Mouse (Mus musculus) thymus, postnatal 4 days (tissue): ENCODE data around the gene Nfe2l1.
"Not testable (repeated sequence)": the region's sequence is repeated elsewhere in the genome, so short reads cannot be mapped to it uniquely, and the experiment has no call there.

Experiments
- DNase-seq: peaks from one replicate; pipeline ENCODE4 v3.0.0; 2021

Nfe2l1 gene

DNA sequence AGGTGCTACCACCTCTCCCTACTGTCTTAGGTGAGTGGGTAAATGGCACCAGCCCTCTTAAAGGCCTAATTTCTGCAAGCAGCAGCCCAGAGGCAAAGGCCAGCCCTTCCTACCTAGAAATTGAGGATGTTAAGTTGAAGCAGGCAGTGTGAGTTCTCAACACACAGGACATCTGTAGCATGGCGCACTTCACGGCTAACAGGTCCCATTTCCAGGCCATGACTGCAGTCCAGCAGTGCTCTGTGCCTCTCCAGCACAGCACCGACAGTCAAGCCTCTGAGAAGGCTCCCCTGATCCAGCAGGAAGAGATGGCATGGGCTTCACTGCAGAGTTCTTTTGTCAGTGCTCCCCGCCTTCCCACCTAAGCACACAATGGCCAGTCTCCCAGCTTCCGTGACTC is 12.8 kb downstream of the Nfe2l1 start:
- no peak for DNase-seq

DNA sequence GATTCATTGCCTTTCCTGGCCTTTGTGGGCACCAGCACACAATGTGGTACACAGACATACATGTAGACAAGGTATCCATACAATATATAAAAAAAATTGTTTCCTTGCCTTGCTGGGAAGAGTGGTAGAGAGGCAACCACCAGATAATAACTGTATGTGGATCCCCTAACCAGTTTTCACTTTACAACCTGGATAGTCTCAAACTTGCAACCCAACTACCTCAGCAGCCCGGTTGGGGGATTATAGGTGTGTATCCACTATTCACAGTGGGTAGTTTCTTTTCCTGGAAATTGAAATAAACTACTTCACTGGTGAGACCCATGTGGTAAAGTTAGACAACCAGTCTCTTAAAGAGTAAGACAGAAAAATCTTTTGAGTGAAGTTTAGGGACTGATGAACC is 13.3 kb downstream of the Nfe2l1 start:
- no peak for DNase-seq

DNA sequence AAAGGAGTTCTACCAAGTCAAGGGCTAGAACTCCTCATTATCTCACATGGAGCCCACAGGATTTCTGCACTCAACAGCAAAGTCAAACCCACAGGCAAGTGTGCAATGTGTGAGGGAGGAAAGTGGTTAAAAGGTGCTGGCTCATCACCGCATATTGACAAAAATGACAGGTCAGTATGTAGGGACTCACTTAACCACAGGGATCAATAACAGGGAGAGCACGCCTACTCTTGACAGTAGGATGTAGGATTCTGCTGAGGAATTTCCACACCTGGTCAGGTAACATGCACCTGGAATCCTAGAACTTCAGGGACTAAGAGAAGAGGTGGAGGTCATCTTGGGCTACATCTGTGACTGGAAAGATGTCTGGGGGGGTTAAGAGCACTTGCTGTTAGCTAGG is 13.9 kb downstream of the Nfe2l1 start:
- DNase-seq, result no peak

DNA sequence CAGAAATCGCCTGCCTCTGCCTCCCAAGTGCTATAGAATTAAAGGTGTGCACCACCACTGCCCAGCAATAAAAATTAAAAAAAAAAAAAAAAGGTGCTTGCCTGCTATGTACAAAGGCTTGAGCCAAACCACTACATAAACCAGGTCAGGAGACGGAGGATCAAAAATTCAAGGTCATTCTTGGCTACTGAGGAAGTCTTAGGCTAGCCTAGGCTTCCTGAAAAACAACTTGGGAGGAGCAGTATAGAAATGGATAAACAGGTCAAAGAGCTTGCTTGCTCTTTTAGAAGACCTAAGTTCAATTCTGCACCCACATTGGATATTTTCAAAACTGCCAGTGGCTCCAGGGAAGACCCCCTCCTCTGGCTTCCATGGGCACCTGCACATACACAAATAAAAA is 15.3 kb downstream of the Nfe2l1 start:
- no peak for DNase-seq

DNA sequence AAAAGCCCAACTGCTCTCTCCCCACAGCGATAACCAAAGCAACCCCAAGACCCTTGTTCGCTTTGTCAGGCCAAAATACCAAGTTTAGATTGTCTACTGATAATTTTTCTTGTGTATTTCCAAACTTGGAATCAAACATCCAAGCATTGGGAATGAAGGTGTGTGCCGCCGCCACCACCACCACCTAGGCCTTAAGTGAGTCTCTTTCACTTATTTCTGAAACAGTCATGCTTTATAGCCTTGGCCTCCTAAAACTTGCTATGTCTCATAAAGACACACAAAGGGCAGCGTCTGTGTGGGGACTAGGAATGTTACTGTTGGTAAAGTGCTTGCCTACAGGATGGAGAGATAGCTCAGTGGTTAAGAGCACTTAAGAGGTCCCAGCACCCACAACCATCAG is 15.8 kb downstream of the Nfe2l1 start:
- DNase-seq, result no peak

DNA sequence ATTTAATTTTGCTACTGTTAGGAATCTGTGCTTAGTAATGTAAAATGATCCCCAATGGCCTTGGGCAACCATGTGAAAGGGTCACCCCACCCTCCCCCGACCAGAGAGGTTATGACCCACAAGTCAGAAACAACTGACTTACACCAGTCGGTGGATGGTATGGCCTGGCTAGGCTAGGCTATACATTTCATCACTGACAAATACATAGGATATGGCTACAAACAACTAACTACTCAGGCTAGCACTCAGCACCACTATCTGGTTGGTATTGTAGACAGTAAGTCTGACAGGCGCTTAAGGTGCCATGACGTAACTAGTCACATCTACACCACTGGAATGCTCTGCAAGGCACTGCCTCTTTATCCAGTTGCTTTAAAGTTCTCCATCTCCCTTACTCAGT is 16.3 kb downstream of the Nfe2l1 start:
- DNase-seq, result no peak

DNA sequence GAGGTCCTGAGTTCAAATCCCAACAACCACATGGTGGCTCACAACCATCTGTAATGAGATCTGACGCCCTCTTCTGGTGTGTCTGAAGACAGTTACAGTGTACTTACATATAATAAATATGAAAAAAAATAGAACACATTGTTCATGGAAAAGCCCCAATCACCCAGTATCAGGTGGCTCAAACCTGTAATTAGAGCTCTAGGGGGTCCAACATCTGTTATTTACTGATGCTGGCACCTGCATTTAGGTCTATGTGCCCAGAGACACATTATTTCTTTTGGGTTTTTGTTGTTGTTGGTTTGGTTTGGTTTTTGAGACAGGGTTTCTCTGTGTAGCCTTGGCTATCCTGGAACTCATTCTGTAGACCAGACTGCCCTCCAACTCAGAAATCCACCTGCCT is 18.6 kb downstream of the Nfe2l1 start:
- DNase-seq, result not testable (repeated sequence)

DNA sequence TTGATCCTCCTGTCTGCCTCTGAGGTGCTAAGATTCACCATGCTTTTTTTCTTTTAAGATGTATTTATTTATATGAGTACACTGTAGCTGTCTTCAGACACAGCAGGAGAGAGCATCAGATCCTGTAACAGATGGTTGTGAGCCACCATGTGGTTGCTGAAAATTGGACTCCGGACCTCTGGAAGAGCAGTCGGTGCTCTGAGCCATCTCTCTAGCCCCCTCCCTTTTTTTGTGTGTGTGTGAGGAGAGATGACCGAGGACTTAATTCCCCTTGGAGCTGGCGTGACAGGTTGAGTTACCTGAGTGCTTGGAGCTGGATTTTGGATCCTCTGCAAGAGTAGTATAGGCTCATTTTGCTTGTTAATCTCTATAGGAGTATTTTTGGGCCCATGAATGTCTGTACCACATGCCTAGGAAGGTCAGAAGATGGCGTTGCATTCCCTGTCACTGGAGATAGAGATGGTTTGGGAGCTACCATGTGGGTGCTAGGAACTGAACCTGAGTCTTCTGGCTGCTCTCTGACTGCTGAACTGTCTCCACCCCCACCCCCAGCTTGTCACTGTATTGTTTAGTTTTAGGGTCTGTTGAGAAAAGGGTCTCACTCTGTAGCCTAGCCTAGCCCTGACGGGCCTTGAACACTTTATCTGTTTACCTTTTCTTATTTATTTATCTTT is 20.1 kb downstream of the Nfe2l1 start:
- DNase-seq, result no peak

DNA sequence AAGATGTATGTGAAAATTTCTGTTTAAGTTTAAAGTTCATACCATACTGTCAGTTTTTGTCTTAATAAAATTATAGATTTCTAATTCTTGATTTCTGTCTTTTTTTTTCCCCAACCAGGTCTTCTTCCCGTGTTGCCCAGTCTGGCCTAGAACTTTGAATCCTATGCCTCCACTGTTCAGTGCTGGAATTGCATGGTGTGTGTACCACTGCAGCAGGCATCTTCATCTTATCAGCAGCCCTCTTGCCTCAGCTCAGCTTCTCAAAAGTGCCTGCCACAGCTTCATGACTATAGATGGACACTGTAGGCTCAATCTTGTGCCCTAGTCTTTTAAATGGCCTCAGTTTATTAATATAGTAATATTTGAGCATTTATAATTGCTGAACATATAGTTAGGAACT is 21.7 kb downstream of the Nfe2l1 start:
- peak; percentile 22 for DNase-seq

DNA sequence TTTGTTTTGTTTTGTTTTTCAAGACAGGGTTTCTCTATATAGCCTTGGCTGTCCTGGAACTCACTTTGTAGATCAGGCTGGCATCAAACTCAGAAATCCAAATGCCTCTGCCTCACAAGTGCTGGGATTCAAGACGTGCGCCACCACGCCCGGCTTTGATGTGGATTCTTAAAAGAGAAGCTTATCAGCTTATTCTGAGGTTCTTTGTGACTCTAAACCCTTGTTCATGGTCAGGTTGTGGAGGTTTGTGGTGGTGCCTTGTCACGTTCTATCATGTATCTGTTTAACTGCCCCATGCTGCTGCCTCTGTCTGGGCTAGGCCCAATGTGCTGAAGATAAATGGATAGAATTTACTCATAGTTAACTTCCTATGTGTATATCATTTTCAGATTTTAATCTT is 24.2 kb downstream of the Nfe2l1 start:
- DNase-seq, result no peak

DNA sequence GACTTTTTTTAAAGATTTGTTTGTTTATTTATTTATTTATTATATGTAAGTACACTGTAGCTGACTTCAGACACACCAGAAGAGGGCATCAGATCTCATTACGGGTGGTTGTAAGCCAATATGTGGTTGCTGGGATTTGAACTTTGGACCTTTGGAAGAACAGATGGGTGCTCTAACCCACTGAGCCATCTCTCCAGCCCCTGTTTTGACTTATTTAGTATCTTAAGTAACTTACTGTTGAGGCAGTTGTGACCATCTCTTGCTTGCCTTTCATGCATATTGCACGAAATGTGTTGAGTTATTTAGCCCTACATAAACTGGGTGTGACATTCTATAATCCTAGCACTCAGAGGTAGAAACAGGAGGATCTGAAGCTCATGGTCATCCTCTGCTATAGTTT is 30.3 kb downstream of the Nfe2l1 start:
- no peak for DNase-seq

DNA sequence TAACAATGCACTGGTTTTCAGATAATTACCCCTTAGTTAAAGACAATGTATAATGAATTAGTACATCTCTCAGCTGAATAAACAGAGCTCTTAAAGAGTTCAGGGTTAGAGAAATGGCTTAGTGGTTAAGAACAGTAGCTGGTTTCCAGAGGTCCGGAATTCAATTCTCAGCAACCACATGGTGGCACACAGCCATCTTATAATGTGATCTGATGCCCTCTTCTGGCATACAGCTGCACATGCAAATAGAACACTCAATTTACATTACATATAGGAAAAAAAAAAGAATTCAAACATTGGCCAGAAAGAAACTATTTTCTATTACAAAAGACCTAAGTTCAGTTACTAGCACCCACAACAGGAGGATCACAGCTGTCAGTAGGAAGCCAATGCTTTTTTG is 33.2 kb downstream of the Nfe2l1 start:
- no peak for DNase-seq

DNA sequence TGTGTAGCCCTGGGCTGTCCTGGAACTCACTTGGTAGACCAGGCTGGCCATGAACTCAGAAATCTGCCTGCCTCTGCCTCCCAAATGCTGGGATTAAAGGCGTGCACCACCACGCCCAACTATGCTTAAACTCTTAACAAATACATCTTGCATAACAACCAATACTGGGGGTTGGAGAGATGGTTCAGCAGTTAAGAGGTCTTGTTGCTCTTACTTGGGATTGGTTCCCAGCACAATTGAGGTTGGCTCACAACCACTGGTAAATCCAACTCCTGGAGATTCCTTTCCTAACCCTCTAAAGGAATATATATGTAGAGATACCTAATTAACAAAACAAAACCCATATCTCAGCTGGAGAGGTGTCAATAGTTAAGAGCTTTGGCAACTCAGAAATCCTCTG is 33.7 kb downstream of the Nfe2l1 start:
- no peak for DNase-seq

DNA sequence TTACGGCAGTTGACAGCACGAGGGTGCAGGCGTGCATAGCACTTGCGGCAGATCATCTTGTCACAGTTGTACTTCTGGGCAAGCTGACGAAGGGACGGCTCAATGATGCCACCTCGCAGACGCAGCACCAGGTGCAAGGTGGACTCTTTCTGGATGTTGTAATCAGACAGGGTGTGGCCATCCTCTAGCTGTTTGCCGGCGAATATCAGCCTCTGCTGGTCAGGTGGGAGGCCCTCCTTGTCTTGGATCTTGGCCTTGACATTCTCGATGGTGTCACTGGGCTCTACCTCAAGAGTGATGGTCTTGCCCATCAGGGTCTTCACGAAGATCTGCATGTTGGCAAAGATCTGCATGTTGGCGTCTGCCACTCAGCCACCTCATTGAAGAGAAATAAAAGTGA is 34.3 kb downstream of the Nfe2l1 start:
- DNase-seq, result no peak

DNA sequence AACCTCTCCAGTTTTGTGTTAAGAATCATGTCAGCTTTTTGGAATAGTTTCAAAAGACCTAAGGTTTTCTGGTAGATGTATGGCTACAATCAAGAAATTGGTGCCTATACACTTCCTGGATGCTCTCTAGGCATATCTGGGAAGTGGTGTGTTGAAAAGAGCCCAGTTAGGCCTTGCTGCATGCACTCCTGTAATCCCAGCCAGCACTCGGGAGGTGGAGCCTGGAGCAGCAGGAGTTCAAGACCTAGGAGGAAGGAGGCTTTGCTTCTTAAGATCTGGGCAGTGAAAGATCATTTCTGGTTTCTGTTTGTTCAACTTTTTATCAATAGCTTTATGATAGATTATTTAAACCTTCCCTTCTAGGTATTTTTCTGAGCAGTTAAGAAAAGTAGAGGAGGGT is 39.1 kb downstream of the Nfe2l1 start:
- no peak for DNase-seq

DNA sequence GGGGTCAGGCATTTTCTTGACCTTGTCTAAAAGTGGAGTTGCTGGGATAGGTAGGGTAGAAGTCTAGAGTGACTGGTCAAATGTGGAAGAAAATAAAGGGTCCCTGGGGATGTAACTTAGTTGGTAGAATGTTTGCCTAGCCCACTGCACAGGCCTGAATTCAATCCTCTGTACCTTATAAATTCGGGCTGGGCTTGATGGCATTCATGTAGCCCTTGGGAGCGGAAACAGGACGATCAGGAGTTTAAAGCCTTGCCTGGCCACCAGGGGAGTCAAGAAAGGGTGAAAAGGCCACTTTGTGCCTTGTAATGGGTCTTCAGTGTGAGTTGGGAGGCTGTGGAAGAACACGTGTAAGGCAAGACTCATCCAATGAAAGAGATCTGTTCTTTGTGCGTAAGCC is 39.8 kb downstream of the Nfe2l1 start:
- no peak for DNase-seq

DNA sequence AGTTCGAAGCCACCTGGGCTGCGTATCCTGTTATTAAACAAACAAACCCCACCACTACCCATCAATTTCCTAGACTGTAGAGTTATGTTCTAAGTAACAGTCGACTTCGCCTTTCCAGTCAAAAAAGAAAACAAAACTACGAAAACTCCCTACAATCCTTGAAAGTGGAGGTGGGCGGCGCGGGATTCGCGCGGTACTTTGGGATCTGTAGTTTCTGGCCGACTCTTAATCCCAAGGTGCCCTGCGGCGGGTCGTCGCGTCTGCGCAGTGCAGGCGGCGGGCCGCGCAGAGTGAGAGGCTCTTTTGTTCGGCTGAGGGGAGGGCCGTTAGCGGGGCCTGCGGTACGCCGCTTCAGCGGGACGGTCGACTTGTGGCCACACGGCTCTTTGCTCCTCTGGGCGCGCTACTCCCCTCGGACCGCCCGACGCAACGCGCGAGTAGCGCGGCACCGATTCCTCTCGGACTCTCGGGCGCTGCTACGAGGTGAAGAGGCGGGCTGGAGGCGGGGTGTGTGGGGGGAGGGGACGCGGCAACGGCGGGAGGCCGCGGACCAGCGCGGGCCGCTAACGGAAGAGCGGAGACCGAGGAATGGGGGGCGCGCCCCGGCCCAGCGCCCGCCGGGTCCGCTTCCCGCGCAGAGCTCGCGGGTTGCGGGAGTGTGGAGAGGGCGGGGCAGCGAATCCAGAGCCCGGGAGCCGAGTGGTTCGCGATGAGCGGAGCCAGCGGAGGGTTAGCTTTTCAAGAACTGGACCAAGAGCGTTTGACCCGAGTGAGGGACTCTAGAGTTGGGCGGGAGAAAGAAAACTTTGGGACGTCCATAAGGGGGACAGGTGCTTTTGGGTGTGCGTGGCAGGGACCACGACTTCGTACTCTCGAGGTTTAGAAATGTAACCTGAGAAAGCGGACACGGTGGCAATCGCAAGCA is 40.6 kb downstream of the Nfe2l1 start, which contains the start of gene Cbx1:
Gene Cbx1, plus strand, starts transcription at position 257 of the 925 bp plus-strand sequence.
- DNase-seq, result peak; percentile 92

DNA sequence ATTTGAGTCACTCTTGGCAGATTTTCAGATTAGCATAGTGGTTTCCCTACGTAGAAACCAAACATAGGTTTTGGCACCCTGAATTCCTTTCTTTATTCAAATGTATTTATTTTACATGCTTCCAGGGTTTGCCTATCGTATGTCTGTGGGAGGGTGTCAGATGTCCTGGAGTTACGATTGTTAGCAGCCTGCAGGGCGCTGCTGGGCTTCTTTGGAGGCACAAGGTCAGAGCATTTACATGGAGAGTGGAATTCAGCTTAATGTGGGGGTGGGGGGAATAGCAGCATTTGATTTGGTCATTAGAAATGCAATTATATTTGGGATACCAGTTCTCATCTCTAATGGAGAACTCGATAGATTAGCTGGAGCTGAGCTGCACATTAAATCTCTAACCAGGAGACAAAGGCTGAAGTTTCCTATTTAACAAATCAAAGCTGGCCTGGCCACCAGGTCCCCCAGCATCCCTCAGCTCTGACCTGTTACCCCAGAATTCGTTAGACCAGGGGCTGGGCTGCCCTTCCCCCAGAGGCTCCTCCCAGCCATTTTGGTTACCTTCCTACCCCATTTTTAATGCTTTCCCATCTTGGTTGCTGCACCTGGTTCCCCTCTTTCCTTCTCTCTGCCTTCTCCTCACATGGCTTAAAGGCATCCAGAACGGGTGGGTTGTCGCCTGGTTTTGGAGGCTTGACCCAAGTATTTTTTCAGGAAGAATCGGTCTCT is 42.9 kb downstream of the Nfe2l1 start:
- no peak for DNase-seq

DNA sequence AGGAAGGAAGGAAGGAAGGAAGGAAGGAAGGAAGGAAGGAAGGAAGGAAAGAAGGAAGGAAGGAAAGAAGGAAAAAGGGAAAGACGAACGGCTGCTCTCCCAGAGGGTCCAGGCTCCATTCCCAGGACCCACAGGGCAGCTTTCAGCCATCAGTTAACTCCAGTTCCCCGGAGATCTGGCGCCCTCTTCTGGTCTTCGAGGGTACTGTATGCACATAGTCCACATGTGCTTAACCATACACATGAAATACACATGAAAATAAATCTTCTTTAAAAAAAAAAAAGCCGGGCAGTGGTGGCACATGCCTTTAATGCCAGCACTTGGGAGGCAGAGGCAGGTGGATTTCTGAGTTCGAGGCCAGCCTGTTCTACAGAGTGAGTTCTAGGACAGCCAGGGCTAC is 44.9 kb downstream of the Nfe2l1 start:
- peak; percentile 90 for DNase-seq

DNA sequence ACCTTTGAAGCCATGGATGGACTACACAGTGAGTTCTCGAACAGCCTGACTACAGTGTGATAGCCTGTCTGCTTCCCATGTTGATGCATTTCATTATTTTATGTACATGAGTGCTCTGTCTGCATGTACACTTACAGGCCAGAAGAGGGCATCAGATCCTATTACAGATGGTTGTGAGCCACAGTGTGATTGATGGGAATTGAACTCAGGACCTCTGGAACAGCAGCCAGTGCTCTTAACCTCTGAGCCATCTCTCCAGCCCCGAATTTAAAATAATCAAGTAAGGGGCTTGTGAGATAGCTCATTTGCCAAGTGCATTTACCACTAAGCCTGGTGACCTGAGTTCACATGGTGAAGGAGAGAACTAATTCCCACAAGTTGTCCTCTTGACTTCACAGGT is 48.3 kb downstream of the Nfe2l1 start:
- no peak for DNase-seq

DNA sequence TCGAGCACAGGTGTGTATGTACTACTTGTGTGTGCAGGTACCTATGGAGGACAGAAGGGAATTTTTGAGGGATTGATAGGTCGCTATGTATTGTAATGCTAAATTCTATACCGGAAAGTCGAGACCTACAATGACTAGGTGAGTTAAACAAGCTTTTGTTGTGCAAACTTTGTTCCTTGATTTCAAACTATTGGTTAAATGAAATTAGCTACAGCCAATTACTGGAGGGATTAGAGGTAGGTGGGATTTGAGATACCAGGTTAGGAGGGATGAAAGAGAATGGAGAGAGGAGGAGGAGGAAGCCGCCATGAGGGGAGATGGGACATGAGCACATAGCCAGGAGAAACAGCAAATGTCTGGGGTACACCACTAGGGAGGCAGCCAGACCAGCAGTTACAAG is 49.5 kb downstream of the Nfe2l1 start:
- DNase-seq, result no peak

DNA sequence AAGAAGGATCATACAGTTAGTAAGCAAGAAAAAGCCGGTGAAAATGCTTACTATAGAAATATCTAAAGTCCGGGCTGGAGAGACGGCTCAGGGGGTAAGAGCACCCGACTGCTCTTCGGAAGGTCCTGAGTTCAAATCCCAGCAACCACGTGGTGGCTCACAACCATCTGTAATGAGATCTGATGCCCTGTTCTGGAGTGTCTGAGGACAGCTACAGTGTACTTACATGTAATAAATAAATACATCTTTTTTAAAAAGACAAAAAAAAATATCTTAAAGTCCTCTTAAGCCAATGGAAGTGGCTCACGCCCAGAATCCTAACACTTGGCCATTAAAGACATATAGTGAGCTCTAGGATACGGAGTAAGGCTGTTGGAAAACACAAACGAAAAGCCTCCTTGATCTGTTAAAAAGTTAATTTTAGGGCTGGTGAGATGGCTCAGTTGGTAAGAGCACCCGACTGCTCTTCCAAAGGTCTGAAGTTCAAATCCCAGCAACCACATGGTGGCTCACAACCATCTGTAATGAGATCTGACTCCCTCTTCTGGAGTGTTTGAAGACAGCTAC is 51.6 kb downstream of the Nfe2l1 start:
- not testable (repeated sequence) for DNase-seq
